Mouse (Mus musculus) spleen, postnatal 10 days (tissue): ENCODE measurements around the gene Ank3.

Experiments
- DNase-seq, 2 experiments: peaks; one replicate each; pipeline ENCODE4 v3.0.0; 2021 to 2022; ENCODE audit warnings: low spot score in 2 of 2

Gene Ank3

DNA sequence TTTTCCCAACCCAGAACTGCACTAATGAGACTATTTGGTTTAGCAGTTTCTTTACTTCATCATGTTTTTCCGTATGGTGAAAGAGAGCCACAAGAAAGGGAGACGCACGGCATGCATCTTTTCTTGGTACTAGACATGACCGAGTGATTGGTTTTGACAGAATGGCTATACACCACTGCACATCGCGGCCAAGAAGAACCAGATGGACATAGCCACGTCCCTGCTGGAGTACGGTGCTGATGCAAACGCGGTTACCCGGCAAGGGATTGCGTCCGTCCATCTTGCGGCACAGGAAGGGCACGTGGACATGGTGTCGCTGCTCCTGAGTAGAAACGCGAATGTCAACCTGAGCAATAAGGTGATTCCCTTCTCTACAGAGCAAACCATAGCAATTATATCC is 493.6 kb downstream of the Ank3 start:
- no peak for DNase-seq

DNA sequence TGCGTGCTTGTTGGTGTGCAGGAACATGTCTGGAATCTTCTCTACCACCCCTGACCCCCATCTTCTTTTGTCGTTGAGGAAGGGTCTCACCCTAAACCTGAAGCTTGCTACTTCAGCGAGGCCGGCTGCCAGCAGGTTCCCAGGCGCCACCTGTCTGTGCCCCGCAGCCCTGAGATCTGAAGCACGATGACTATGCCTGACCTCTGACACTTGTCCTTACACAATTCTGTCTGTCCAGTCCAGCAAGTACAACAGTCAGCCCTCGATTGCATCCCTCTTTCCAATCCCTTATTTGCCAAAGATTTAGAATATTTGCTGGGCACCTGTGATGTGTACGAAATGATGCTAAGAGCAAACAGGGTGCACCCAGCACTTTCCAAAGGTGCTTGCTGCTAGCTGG is 497.0 kb downstream of the Ank3 start:
- no peak for DNase-seq

DNA sequence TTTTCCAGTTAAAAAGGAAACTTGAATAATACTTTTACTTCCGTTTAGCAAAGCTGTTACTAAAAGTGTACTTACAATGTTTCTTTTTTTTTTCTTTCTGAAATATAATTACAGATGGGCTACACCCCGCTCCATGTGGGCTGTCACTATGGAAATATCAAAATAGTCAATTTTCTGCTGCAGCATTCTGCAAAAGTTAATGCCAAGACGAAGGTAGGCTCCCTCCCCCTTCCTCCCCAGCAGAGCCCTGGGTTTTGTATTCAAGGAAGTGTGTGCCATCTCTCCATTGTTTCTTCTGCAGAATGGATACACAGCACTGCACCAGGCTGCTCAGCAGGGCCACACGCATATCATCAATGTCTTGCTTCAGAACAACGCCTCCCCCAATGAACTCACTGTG is 499.4 kb downstream of the Ank3 start:
- DNase-seq, result no peak

DNA sequence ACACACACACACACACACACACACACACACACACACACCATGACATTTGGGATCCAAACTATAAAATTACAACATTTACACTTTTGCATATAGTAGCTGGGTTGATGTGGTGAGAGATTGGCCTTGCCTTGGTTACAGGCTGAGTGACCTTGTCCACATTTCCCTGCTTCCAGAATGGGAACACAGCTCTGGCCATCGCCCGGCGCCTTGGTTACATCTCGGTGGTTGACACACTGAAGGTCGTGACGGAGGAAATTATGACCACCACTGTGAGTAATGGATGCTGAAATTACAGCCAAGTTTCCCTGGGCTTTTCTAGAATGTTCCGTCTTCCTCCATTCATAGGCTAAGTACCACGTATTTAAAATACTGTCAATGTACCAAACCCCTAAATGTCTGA is 500.2 kb downstream of the Ank3 start:
- no peak for DNase-seq

DNA sequence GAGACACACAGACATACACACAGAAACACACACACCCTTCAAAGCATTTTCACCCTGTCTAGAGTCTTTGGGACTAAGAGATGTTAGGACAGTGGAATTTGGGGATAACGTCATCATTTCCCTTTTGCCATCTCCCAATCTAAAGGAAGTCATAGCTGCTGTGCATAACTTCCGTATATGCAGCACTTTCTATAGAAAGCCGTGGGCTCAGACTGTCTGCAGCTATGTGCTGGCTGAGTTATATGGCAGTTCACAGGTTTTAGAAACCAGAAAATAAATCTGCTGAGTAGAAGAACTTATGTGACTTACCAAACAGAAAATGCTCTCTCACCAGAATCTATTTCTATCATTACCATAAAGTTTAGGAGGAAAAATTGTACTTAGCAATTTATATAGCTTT is 501.2 kb downstream of the Ank3 start:
- DNase-seq, result no peak

DNA sequence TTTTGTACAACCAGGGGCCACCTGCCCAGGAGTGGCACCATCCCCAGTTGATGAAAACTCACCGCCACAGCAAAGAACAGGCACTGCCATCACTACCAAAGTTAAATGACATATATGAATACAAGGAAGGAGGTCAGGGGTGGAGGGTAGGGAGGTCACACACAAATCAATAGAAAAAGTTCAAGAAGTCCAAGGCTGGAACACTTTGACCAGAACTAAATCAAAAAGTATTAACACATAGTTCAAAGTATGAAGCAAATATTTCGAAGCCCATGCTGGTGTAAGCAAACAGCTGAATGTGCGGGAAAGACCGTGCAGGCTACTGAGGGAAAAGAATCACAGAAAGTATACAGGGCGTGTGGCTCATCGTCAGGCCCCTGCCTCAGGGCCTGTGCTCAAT is 503.5 kb downstream of the Ank3 start:
- DNase-seq, result no peak

DNA sequence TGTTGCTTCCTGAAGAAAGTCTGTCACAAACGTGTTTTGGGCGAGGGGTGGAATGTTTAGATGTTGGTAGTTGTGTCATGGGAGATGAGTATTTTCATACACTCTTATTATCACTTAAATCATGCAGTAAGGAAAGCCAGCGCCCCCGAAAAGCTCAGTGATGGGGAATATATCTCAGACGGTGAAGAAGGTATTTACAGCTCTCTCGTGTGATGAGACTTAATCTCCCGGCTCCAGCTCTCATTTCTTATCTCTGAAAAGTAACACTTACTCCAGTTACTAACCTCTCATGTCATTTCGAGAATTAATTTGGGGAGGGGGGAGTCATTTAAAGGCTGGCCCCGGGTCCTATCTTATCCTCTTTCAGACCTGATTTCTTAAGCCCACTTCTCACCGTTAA is 505.7 kb downstream of the Ank3 start:
- no peak for DNase-seq

DNA sequence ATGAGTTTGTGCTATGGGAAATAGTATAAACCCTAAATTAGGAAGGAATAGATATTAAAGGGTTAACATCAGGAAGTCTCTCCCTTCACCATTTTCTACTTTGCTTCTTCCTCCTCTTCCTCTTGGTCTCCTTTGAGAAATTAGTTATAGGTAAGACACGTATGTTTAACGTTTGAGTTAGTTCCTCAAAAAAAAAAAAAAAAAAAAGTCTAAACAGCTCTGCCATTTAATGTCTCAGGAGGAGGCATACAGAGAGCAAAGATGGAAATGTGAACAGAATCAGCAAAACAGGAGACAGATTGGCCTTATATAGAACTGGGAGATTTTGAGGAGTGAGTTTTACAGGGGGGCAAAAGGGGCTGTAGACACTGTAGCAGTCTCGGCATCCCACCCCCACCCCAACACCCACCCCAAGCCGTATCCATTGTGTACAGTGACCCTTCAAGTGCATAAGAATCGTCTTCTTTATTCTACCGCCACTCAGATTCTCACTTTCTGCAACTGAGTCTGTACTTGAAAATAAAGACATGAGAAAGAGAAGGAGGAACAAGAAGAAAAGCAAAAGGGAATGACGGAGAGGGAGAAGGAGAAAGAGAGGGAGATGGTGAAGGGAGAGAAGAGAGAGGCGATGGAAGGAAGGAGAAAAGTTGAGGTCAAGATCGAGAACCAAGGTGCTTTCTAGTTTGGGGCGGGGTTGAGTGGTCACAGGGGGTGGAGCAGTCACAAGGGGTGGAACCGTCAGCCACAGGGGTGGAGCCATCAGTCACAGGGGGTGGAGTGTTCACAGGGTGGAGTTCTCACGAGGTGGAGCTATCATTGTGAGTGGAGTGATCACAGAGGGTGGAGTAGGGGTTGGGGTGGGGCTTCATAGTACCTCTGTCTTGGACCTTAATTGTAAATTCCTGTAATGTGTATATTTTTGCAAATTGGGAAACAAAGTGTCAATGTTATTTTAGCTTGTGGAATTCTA is 509.5 kb downstream of the Ank3 start:
- peak in 1 of 2 experiments; percentile 57 for DNase-seq

DNA sequence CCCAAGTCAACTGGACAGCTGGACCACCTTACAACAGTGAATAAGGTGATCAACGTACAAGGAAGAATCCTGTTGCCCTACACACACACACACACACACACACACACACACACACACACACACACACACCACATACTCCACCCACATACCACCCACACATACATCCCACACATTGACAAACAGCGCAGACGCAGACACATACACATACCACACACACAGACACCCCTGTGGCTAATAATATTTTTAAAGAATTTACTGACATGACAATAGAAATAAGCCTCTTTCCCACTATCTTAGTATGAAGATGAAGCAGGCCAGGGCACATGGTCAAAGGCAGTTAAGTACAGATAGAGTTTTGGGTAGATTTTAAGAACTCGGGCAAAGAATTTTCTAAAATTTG is 511.3 kb downstream of the Ank3 start:
- no peak for DNase-seq

DNA sequence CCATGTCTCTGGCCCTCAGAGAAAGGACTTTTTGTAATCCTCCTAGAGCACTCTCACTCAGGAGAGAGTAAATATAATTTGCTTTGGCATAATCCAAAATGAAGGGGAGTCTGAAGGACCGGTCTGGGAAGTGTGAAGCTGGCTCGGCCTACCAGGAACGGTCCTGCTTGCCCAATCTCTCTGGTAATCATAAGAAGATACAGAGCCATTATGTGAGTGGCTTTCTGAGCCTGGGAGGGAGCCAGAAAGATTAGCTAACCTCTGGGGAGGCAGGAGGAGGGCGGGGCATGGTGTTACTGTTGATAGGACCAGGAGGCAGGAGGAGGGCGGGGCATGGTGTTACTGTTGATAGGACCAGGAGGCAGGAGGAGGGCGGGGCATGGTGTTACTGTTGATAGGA is 511.7 kb downstream of the Ank3 start:
- DNase-seq, result peak; percentile 35 to 78

DNA sequence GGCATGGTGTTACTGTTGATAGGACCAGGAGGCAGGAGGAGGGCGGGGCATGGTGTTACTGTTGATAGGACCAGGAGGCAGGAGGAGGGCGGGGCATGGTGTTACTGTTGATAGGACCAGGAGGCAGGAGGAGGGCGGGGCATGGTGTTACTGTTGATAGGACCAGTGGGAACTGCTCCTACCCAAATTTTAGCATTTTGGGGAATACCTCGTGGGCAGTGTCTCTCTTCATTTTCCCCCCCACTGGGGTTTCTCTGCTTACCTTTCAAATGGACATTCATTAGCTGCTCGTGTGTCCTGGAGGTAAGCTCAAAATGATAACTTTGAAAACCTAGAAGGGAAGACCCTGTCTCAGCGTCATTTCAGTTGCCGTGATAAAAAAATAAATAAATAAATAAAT is 512.2 kb downstream of the Ank3 start:
- DNase-seq, result peak in 1 of 2 experiments; percentile 21

DNA sequence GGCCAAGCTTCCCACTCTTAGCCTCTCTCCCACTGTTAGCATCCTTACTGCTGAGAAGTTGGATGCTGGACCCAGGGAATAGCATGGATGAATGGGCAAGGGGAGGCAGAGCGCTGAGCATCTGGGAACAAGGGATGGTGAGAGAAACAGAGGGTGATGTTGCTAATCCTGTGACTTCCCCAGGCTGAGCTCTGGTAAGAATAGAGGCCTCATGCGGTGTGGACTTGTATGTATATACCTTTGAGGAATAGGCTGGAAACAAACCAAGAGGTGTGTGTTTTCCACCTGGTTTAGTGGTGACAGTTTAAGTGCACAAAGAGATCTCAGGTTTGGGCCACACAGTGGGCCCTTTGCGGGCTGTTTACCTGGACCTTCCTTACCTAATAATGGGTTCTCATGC is 517.0 kb downstream of the Ank3 start:
- DNase-seq, result no peak

DNA sequence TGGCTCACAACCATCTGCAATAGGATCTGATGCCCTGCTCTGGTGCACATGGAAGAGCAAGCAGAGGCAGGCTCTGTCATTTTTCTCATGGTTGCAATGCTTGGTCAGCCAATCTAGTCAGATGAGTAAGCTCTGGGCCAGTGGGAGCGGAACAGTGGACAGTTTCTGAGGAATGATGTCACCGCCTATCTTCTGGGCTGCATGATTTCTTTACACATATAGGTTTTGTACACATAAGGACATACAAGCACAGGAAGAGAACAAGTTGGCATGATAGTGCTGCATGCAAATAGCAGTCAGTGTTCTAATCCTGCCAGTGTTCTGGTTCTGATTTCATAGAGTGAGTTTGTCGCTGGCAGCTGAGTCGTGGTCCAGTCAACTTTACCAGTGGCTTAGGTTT is 517.6 kb downstream of the Ank3 start:
- DNase-seq, result no peak

DNA sequence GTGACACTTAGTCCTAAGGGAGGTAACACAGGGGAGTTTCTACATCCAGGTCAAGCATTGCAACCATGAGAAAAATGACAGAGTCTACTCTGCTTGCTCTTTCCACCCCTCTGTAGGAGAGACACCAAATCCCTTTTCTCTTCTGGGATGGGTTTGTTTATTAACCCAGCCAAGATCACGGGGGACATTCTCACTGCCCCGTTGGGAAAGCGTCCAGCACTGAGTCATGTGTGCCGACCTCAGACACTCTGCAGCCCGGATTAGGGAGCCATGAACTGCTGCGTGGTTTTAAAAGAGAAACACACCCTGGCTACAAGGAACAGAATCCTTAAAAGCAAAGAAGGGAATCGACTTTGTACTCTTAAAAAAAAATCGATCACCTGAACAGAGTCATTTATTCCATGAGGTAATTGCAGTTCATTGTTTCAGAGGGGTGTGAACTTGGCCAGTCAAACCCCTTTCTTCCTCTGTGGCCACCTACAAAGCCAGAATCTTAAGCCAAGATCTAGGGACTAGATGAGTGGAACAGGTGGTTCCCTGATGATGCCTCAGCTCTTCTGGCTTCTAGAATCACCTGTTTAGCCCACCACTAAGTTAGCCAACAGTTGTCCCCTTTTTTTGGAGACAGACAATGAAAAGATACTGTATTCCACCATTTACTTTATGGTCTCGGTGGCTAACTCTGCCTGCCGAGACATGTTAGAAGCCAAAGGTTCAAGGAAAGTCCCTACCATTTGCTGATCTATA is 518.3 kb downstream of the Ank3 start:
- DNase-seq, result no peak

DNA sequence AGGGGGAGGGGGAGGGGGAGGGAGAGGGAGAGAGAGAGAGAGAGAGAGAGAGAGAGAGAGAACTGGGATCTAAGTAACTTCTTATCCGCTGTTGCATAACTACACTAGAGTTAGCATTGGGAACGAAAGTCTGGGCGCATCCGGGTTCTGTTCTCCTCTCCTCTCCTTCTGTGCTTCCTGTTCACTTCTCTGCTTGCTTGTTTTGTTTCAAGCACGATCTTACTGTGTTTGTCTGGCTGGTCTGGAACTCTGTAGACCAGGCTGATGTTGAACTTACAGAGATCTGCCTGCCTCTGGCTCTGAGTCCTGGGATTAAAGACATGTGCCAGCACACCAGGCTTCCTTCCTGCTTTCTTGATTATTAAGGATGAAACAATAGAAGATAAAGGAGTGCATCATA is 519.1 kb downstream of the Ank3 start:
- no peak for DNase-seq

DNA sequence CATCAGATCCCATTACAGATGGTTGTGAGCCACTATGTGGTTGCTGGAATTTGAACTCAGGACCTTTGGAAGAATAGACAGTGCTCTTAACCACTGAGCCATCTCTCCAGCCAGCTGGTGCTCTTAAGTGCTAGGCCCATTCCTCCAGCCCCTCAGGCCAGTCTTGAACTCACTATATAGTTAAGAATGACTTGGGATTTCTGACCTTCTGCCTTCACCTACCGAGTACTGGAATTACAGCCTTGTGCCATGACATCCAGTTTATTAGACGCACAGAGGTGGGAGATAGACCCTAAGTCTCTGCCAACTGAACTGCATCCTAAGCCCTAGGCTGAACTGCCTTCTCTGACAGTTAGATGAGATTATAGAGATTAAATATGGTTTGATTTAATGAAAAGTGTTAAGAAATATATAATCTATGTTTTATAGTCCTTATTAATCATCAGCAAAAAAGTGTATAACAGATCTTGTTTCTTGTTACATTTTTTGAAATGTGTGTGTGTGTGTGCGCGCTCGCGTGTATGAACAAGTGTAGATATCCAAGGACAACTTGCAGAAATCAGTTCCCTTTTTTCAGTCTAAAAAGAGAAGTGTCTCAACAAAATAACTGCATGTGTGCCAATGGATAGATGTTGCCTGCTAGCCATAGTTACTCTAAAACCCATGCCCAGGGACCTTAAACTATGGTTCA is 520.0 kb downstream of the Ank3 start:
- DNase-seq, result no peak

DNA sequence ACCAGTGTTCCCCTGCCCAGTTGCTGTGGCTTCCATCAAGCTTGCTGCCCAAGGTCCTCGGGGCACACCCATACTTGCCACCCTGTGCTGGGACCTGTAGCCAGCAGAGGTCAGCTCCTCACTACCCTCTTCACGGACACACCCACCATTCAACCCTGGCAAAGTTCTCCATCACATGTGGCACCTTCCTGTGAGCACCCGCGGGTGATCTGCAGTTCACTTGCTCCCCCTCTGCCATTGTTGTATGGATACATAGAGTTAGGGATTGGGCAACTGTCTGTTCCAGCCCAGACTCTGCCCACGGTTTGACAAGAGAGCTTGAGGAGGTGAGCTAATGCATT is 520.5 kb downstream of the Ank3 start:
- no peak for DNase-seq

DNA sequence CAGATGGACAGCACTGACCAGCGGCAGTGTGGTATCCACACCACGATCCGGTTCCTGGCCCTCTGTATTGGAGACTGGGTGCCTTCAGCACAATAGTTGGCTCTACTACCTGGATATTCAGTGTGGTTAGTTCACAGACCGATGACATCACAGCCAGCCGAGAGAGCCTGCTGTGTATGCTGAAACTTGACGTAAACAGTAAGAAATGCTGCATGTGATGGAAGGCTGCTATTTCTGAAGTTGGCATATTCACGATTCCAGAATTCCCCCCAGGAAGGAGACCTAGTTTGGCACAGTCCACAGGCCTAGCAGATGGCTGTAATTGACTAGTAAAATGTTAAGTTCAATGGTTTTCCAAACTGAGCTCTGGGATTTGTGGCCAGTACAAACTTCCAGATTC is 521.2 kb downstream of the Ank3 start:
- DNase-seq, result no peak

DNA sequence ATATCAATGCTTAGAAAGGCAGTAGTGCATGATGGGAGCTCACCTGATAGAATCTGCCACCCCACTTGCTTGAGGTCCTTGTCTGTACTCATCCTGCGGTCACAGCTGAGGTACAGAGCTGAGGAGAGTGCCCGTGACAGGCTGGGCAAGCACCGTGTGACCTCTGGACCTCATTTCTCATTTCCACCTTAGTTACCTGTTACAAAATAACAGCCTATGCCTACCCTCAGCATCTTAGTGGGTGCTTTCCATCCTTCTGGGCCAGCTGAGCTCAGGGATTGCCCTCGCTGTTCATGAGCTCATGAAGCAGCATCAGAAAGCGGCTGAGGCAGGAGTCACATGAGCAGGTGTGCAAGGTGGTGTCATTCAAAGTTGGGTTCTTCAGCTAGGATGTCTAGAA is 523.5 kb downstream of the Ank3 start:
- no peak for DNase-seq

DNA sequence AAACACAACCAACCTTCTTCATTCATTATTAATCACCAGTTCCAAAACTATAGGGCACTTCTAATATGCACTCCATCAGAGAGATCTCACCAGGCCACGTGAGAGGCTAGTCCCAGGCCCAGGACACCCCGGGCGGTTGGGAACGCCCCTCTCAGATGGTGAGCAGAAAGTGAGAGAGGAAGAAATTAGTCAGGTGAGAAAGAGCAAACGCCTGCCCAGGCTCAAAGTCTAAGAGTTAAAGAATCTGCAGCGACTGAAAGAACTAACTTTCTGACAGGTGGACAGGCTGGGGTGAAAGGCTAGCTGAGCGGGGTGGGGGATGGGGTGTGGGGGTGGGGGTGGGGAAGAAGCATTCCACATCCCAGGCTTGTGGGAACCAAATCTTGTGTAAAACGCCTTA is 525.2 kb downstream of the Ank3 start:
- no peak for DNase-seq

DNA sequence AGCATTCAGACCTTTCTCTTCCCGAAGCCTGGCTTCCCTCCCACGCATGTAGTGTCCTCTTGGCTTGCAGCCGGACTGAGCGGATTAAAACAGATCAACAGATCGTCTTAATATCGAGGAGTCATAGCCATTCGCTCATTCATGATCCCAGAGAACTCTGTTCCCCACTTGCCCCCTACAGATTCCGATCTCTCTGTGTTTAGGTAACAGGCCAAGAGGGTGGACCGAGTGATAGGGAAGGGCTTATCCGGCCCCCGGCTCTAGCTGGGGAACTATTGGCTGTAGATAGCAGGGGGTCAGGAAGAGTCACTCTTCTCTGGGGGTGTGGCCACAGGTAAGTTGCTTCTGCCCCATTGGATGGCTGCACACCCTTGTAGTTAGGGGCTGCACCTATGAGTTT is 525.7 kb downstream of the Ank3 start:
- DNase-seq, result no peak

DNA sequence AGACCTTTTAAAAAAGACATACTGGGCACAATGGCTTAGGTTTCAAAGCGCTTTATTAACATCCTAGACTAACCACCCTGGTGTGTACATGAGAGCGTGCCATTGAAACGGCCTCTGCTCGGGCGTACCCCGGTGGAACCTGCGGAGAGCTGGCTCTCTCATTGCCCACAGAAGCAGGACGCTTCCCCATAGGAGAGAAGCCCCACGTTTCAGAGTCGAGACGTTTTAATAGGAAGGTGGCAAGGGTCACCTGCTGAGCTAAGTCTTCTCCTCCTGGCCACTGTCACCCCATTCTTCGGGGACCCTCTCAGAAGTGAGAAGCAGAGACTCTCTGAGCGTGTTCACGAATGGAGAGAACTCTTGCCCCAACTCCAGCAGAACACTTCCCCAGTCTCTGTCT is 526.3 kb downstream of the Ank3 start:
- no peak for DNase-seq
